Mouse (Mus musculus) liver, postnatal 0 days (tissue): Measurements from ENCODE around the gene Marveld1.

Experiments used
- CTCF ChIP-seq: sonication (generic); IDR thresholded peaks from 2 replicates; pipeline ENCODE4 v1.5.1; 2016; ENCODE audit warnings: antibody characterized with exemption, low read depth
- EP300 ChIP-seq: IDR thresholded peaks from 2 replicates; pipeline ENCODE4 v1.6.1; 2016; ENCODE audit warnings: antibody characterized with exemption, low read depth, mild to moderate bottlenecking

GRCm38 (mm10) chr19:42164188-42164587 is 17.0 kb downstream of the Marveld1 start:
- TF ChIP-seq CTCF (no peak), EP300 (no peak)
